Mouse (Mus musculus) neural tube, embryonic 12.5 days (tissue): ENCODE measurements around the gene Angptl2. TPM values are rescaled to one million over a fixed set of nuclear protein-coding genes. Genes with fewer than 3 reads are reported as not detected.

Experiments
- ATAC-seq: fragments of 200-750 bp; cut with Nextera tagmentation; 2 replicates; pipeline ENCODE4 v1.8.0; 2017; ENCODE audit warnings: low read depth, mild to moderate bottlenecking, moderate TSS enrichment, moderate library complexity; ENCODE audit not compliant: low FRiP score
- H3K27ac ChIP-seq: fragments of 300-500 bp; sonication (generic); 2 replicates; pipeline ENCODE4 v1.5.1; 2016
- H3K27me3 ChIP-seq: fragments of 300-500 bp; sonication (generic); replicated peaks from 2 replicates; pipeline ENCODE4 v1.6.1; 2016; ENCODE audit warnings: mild to moderate bottlenecking
- H3K36me3 ChIP-seq: fragments of 300-500 bp; sonication (generic); 2 replicates; pipeline ENCODE4 v1.6.1; 2016; ENCODE audit warnings: mild to moderate bottlenecking
- H3K4me1 ChIP-seq: fragments of 300-500 bp; sonication (generic); 2 replicates; pipeline ENCODE4 v1.6.1; 2016
- H3K4me2 ChIP-seq: fragments of 300-500 bp; sonication (generic); replicated peaks from 2 replicates; pipeline ENCODE4 v1.6.1; 2016; ENCODE audit warnings: mild to moderate bottlenecking
- H3K4me3 ChIP-seq: fragments of 300-500 bp; sonication (generic); 2 replicates; pipeline ENCODE4 v1.5.1; 2016
- H3K9ac ChIP-seq: fragments of 300-500 bp; sonication (generic); 2 replicates; pipeline ENCODE4 v1.6.1; 2016; ENCODE audit warnings: mild to moderate bottlenecking
- H3K9me3 ChIP-seq: fragments of 300-500 bp; sonication (generic); 2 replicates; pipeline ENCODE4 v1.6.1; 2016; ENCODE audit warnings: mild to moderate bottlenecking
- WGBS: fragments of 180-500 bp; shearing (Covaris S2); methylation state at CpG from one replicate; pipeline ENCODE4 v1.1.7; 2016; 5-methylcytosine and 5-hydroxymethylcytosine counted together
- polyA plus RNA-seq: library from polyadenylated mRNA; unstranded; fragments of >200 nt; fragmentation: Nextera tagmentation; extraction: Ambion mirVana; gene quantifications from 2 replicates; pipeline ENCODE4 v1.2.1, GENCODE M21; 2016

Gene Angptl2
- polyA plus RNA-seq, 1 experiment from 2014 or later, result 24.9 TPM

GRCm38 (mm10) chr2:33290491-33290890, 74.6 kb downstream of the Angptl2 start:
- Histone ChIP-seq H3K27me3 (no peaks in the 10 kb centered on the region), H3K4me3 (no peak overlapping the region), H3K4me2 (no peak overlapping the region), H3K9me3 (no peaks in the 10 kb centered on the region), H3K27ac (no peak overlapping the region), H3K9ac (no peak overlapping the region), H3K36me3 (peaks cover 12% of the 10 kb centered on the region; the same call in 1 of the 2 replicates), H3K4me1 (no peaks in the 10 kb centered on the region)
- 86% methylated on average over 8 of the region's 8 CpGs for WGBS
- no peak for ATAC-seq

- ATAC-seq, result no peak
- WGBS, result 85% methylated on average over 2 of the region's 2 CpGs
- H3K9me3 ChIP-seq, result no peaks in the 10 kb centered on the region
- peaks cover 14% of the 10 kb centered on the region; the same call in 1 of the 2 replicates for H3K36me3 ChIP-seq
- H3K4me1 ChIP-seq, result no peaks in the 10 kb centered on the region
- H3K4me2 ChIP-seq, result no peak overlapping the region
- H3K27ac ChIP-seq, result no peak overlapping the region
- H3K27me3 ChIP-seq, result no peaks in the 10 kb centered on the region
- H3K4me3 ChIP-seq, result no peak overlapping the region
- no peak overlapping the region for H3K9ac ChIP-seq
Observed at GRCm38 (mm10) chr2:33292057-33292456, 76.2 kb downstream of the Angptl2 start.

- H3K27me3 ChIP-seq, result no peaks in the 10 kb centered on the region
- no peak overlapping the region for H3K4me2 ChIP-seq
- H3K4me1 ChIP-seq, result peaks cover 3% of the 10 kb centered on the region; the same call in 1 of the 2 replicates
- no peak overlapping the region for H3K27ac ChIP-seq
- H3K9ac ChIP-seq, result no peak overlapping the region
- ATAC-seq, result no peak
- H3K9me3 ChIP-seq, result no peaks in the 10 kb centered on the region
- WGBS, result 84% methylated on average over 5 of the region's 5 CpGs
- 0 out of 2 replicates have a peak, but pooled peaks cover 7% of the 10 kb centered on the region for H3K36me3 ChIP-seq
- H3K4me3 ChIP-seq, result no peak overlapping the region
Observed at GRCm38 (mm10) chr2:33295115-33295514, 79.2 kb downstream of the Angptl2 start.

Other genes starting within 250 kb of the Angptl2 start
- gene Slc2a8, start 234.0 kb upstream of the Angptl2 start, polyA plus RNA-seq, result 25.0 and 26.3 TPM in 2 replicates
- 18.0 and 23.3 TPM in 2 replicates for gene Garnl3, start 84.4 kb upstream of the Angptl2 start, polyA plus RNA-seq
- 25.9 and 27.6 TPM in 2 replicates for gene Ralgps1, start 155.4 kb downstream of the Angptl2 start, polyA plus RNA-seq
- gene Zbtb34, start 215.3 kb downstream of the Angptl2 start, polyA plus RNA-seq, result 8.4 and 10.7 TPM in 2 replicates